Mouse (Mus musculus) inflammation-experienced regulatory T-cells, adult 6 months (primary cell): Measurements from ENCODE around the gene Frs3. TPM values are rescaled to one million over a fixed set of nuclear protein-coding genes. Genes with fewer than 3 reads are reported as not detected.
A peak's percentile ranks its signal among the peaks of the same experiment; 100 is the strongest.

Source experiments
- ATAC-seq: one replicate; pipeline ENCODE4 v1.8.0; 2017
- polyA plus RNA-seq, 3 experiments: library from polyadenylated mRNA; unstranded; fragments of 100-300 nt; shearing (Covaris generic); gene quantifications; one replicate each; pipeline ENCODE4 v1.2.1; 2017

Frs3 gene
- polyA plus RNA-seq, 3 experiments from 2014 or later, result not detected

- peak; percentile 3 for ATAC-seq
Measured at GRCm38 (mm10) chr17:47737271-47738065, 48.6 kb downstream of the Frs3 start.

DNA sequence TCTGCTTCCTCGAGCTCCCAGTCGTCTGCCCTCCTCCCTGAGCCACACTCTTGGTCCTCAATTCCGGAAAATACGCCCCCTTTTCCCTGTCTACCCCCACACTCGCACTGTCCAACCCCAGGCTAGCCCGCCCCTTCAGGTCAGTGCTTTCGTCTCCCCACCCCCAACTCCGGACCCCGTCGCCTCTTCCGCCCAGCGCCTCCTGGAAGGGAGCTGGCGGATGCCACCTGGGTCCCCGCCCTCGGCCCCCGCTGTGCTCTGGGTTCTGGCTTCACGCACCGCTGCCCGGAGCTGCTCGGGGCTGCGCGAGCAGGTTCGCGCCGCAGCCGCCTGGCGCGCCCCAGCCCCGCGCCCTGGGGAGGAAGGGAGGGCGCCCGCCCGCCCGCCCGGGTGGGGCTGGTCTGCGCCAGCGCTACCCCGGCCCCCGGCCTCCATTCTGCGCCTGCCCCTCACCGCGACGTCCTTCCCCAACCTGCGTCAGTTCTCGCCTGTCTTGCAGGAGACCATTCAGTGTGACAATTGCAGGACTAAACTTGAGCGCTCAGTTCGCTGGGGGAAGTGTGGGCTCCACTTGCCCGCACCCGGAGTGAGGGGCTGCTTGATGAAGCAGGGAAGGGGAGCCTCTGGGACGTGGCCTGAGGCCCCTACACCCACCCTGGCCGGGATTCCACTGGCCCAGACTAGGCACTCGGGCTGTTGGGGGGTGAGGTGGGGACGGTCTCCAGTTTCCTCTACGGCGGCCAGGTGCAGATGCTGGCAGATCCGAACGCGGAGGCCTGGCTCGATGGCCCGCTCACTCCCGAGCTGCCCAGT lies 49.4 kb downstream of the Frs3 start:
- peak; percentile 3 for ATAC-seq

- ATAC-seq, result peak; percentile 59
Measured at GRCm38 (mm10) chr17:47738879-47739798, 50.3 kb downstream of the Frs3 start.

- no peak for ATAC-seq
Measured at GRCm38 (mm10) chr17:47740186-47740585, 51.4 kb downstream of the Frs3 start.

DNA sequence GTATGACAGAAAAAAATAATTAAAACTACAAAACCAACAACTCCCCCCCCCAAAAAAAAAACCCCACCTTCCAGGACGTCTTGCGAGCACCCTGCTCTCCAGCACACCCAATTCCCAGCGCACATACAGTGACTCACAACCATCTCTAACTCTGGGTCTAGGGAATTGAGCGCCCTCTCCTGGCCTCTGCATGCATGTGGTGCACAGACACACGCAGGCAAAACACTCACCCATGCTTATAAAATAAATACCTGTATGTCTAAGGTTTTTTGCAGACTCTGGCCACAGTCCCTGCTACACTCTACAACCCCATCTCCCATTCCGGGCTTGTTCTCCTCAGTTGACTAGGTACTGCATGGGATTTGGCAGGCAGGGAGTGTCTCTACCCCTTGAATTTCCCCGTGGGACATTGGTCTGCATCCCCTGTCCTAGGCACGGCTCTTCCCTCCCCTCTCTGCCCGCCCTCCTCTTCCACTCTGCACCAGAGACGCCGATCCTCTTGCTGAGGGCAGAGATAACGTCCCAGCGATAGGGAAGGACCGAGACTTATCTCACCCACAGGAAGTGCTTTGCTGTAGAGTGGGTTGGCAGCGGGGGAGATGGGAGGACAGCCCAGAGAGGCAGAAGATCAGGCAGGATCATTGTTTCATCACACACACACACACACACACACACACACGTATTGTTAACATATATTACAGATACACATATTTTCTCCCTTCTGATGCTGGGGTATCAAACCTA lies 54.3 kb downstream of the Frs3 start:
- no peak for ATAC-seq

- no peak for ATAC-seq
Measured at GRCm38 (mm10) chr17:47744086-47744485, 55.3 kb downstream of the Frs3 start.

- no peak for ATAC-seq
Measured at GRCm38 (mm10) chr17:47744746-47745368, 56.0 kb downstream of the Frs3 start.

- no peak for ATAC-seq
Measured at GRCm38 (mm10) chr17:47748791-47749553, 60.1 kb downstream of the Frs3 start.

DNA sequence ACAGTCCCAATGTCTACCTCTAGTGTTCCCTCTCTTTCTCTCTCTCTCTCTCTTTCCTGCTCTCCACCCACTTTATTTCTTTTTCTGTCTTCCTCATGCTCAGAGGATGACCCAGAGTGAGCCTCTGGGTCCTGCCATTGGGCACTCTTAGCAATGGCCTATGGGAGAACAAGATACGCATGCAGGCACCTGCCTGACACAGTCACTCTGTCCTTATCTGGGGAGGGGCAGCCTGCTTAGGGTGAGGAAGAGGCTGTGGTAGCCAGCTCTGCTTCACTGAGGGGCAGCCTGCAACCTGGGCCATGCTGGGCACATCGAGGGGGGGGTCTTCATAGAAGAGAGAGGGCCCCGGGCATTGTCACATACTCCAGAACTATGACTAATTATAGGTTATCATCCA lies 60.8 kb downstream of the Frs3 start:
- ATAC-seq, result no peak

DNA sequence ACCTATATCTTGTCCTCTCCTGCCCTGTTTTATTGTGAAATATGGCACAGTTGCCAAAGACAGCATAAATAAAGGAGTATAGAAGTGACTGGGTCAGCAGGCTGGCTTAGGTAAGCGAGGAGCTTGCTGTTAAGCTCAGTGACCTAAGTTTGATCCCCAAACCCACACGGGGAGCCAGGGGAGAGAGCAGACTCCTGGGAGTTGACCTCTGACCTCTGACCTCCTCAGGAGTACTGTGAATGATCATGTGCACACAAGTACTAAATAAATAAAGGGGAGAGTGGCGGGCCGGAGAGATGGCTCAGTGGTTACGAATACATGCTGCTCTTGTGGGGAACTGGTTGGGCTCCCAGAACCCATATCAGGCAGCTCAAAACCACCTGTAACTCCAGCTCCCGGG lies 61.3 kb downstream of the Frs3 start:
- no peak for ATAC-seq

DNA sequence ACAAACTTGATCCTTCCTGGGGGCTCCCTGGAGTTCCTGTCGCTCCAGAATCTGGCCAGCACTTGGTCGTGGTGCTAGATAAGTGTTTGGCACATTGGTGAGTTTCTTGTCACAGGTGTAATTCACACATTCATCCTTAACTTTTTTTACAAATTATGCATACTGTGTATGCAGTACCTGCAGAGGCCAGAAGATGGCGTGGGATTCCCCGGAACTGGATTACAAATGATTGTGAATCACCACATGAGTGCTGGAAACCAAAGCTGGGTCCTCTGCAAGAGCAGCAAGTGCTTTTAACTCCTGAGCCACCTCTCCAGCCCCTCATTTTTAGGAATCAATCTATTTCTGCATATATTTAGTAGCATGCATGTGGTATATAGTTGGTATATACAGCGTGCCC lies 63.0 kb downstream of the Frs3 start:
- ATAC-seq, result no peak

GRCm38 (mm10) chr17:47753130-47753775 lies 64.4 kb downstream of the Frs3 start:
- ATAC-seq, result no peak

Other genes starting within 250 kb of the Frs3 start
- 10 to 100 TPM; 56.9 to 80.8 (median 70.0) TPM for gene Taf8, start 186.7 kb upstream of the Frs3 start, polyA plus RNA-seq
- gene Ccnd3, start 184.0 kb upstream of the Frs3 start, polyA plus RNA-seq, result 100 to 1,000 TPM; 124 to 141 (median 130) TPM
- gene Bysl, start 77.5 kb upstream of the Frs3 start, polyA plus RNA-seq, result 10 to 100 TPM in 2 of 3 experiments, 1 to 10 TPM in 1; 9.1 to 12.3 (median 11.6) TPM
- gene Med20, start 77.4 kb upstream of the Frs3 start, polyA plus RNA-seq, result 10 to 100 TPM; 27.6 to 32.3 (median 28.1) TPM
- gene Gm20517, start 77.4 kb upstream of the Frs3 start, polyA plus RNA-seq, result under 1 TPM in 2 of 3 experiments, not detected in 1; 0.68 to 0.79 TPM
- gene Usp49, start 58.3 kb upstream of the Frs3 start, polyA plus RNA-seq, result under 1 TPM; 0.58 to 0.97 (median 0.70) TPM
- 100 to 1,000 TPM; 299 to 411 (median 338) TPM for gene Tomm6, start 644 bp upstream of the Frs3 start, polyA plus RNA-seq
- gene Gm21981, start 5.4 kb downstream of the Frs3 start, polyA plus RNA-seq, result not detected
- gene Prickle4, start 5.7 kb downstream of the Frs3 start, polyA plus RNA-seq, result not detected
- not detected for gene Pgc, start 37.8 kb downstream of the Frs3 start, polyA plus RNA-seq
- gene Tfeb, start 48.0 kb downstream of the Frs3 start, polyA plus RNA-seq, result 10 to 100 TPM in 1 of 3 experiments, 1 to 10 TPM in 2; 5.6 to 10.6 (median 6.5) TPM
- gene Mdfi, start 145.7 kb downstream of the Frs3 start, polyA plus RNA-seq, result not detected
- 1 to 10 TPM; 1.9 to 5.7 (median 4.4) TPM for gene Foxp4, start 235.6 kb downstream of the Frs3 start, polyA plus RNA-seq